Comparison of ENCODE assay signal across 14 mouse cellular contexts in the genomic region with DNA sequence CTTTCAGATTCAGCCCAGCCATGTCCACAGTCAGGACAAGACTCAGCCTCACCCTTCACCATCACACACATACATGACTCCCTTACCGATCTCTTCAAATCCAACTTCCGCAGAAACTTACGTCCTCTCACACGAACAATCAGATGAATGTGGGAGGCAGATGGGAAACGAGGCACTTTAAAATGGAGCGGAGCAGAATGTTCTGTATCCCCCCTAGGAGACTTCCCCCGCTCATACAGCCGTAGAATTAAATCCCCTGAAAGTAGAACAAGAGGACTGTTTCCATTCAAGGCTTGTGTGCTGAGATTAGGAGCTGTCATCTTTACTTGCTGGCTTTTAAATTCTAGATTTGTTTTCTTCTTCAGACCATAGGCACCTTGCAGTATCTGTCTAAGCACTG.
"Had no signal": no experiment of that assay in that cellular context is flagged by ENCODE, and none has a peak within 500 bp of the region (broad histone marks: within the 10 kb centered on the region; RNA-seq: fewer than 3 reads in every experiment).

No protein-coding gene starts in this region.

- DNase-seq: kidney, adult 18-20 months; kidney, adult 9 months; kidney, postnatal 14 days; kidney, postnatal 4 days; liver, embryonic 13.5 days; lung, embryonic 14.5 days; spleen, adult 18-20 months; thymus, postnatal 25 days had no signal

- H3K27ac ChIP-seq: liver, embryonic 13.5 days; macrophage; midbrain, embryonic 10.5 days; midbrain, embryonic 13.5 days; stomach, embryonic 15.5 days had no signal

- H3K4me3 ChIP-seq: liver, embryonic 13.5 days; megakaryocyte, embryonic 14.5 days; midbrain, embryonic 10.5 days; midbrain, embryonic 13.5 days; myocyte; stomach, embryonic 15.5 days had no signal
